Mouse (Mus musculus) liver, embryonic 16.5 days (tissue): ENCODE measurements around the gene Sec61b. TPM values are rescaled to one million over a fixed set of nuclear protein-coding genes. Genes with fewer than 3 reads are reported as not detected.

Experiments
- ATAC-seq: fragments of 200-750 bp; cut with Nextera tagmentation; 2 replicates; pipeline ENCODE4 v1.8.0; 2017; ENCODE audit warnings: low read depth, mild to moderate bottlenecking, moderate number of reproducible peaks, moderate library complexity
- H3K27ac ChIP-seq: fragments of 300-500 bp; sonication (generic); 2 replicates; pipeline ENCODE4 v1.5.1; 2014; ENCODE audit warnings: mild to moderate bottlenecking, low read length
- H3K27me3 ChIP-seq: fragments of 300-500 bp; sonication (generic); 2 replicates; pipeline ENCODE4 v1.6.1; 2014; ENCODE audit warnings: low read depth, low read length, mixed read lengths; ENCODE audit not compliant: control insufficient read depth, insufficient read depth
- H3K36me3 ChIP-seq: fragments of 300-500 bp; sonication (generic); 2 replicates; pipeline ENCODE4 v1.6.1; 2014; ENCODE audit warnings: mild to moderate bottlenecking; ENCODE audit not compliant: control insufficient read depth, insufficient read depth
- H3K4me1 ChIP-seq: fragments of 300-500 bp; sonication (generic); 2 replicates; pipeline ENCODE4 v1.6.1; 2014; ENCODE audit warnings: low read depth, low read length, mixed read lengths; ENCODE audit not compliant: control insufficient read depth
- H3K4me2 ChIP-seq: fragments of 300-500 bp; sonication (generic); 2 replicates; pipeline ENCODE4 v1.6.1; 2014; ENCODE audit warnings: low read depth, low read length, mixed read lengths
- H3K4me3 ChIP-seq: fragments of 300-500 bp; sonication (generic); 2 replicates; pipeline ENCODE4 v1.5.1; 2014; ENCODE audit warnings: low read depth, mild to moderate bottlenecking, low read length
- H3K9ac ChIP-seq: fragments of 300-500 bp; sonication (generic); 2 replicates; pipeline ENCODE4 v1.6.1; 2014; ENCODE audit warnings: low read depth, low read length
- H3K9me3 ChIP-seq: fragments of 300-500 bp; sonication (generic); replicated peaks from 2 replicates; pipeline ENCODE4 v1.6.1; 2016; ENCODE audit warnings: low read length; ENCODE audit not compliant: control insufficient read depth
- WGBS: fragments of 180-500 bp; shearing (Covaris S2); extraction: QIAGEN DNeasy Blood & Tissue Kit; methylation state at CpG from one replicate; pipeline ENCODE4 v1.1.7; 2014; ENCODE audit not compliant: insufficient replicate concordance; 5-methylcytosine and 5-hydroxymethylcytosine counted together
- polyA plus RNA-seq: library from polyadenylated mRNA; unstranded; fragments of >200 nt; fragmentation: Nextera tagmentation; extraction: Ambion mirVana; gene quantifications from 2 replicates; pipeline ENCODE4 v1.2.1, GENCODE M21; 2015

Sec61b gene
- polyA plus RNA-seq, 1 experiment from 2014 or later: 217 TPM

DNA sequence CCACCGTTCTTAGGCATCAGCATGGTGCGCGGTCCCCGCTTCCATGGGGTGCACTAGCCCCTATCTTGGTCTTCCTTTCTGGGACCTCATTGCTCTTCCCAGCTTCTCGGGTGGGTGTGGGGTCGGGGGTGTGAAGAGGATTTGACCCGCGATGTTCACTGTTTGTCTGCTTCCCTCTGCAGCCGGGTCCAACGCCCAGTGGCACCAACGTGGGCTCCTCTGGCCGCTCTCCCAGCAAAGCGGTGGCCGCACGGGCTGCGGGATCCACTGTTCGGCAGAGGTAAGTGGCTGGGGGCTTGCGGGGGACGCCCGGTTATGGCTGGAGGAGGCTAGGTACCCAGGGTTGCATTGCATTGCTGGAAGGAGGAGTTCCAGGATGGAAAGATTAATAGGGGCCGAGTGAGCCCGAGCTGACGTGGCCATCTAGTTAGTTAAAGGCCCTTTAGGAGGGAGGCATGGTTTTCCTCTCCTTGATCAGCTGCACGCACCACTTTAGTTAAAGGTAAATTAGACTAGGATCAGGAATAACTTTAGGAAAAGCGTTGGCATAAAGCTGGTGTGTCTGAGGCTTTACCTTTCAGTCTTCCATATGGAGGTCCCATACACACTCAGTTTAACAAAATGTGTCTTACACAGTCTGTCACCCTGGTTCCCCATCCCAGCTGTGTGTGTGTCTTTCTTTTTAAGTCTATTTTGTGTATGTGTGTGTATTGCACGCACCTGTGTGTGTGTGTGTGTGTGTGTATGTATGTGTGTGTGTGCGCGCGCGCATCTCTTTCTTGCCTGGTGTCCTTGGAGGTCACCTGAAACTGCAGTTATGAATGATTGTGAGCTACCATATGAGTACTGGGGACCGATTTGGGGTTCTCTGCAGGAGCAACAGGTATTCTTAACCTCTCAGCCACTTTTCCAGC lies 529 bp downstream of the Sec61b start:
- 8% methylated on average over 31 of the region's 31 CpGs for WGBS
- no peaks in the 10 kb centered on the region for H3K27me3 ChIP-seq
- ATAC-seq: peak; percentile 8; the same call in 1 of the 2 replicates
- peak overlapping the region; percentile 96 for H3K4me3 ChIP-seq
- peak overlapping the region; percentile 86 for H3K4me2 ChIP-seq
- peak overlapping the region; percentile 94 for H3K27ac ChIP-seq
- peaks cover 19% of the 10 kb centered on the region for H3K4me1 ChIP-seq
- peaks cover 22% of the 10 kb centered on the region for H3K36me3 ChIP-seq
- peak overlapping the region; percentile 84 for H3K9ac ChIP-seq
- H3K9me3 ChIP-seq: no peaks in the 10 kb centered on the region

GRCm38 (mm10) chr4:47477539-47477938 lies 3.1 kb downstream of the Sec61b start:
- no peaks in the 10 kb centered on the region for H3K27me3 ChIP-seq
- no peak for ATAC-seq
- no peak overlapping the region for H3K27ac ChIP-seq
- no peak overlapping the region for H3K9ac ChIP-seq
- 77% methylated on average over 6 of the region's 6 CpGs for WGBS
- no peak overlapping the region for H3K4me2 ChIP-seq
- no peaks in the 10 kb centered on the region for H3K9me3 ChIP-seq
- peaks cover 19% of the 10 kb centered on the region for H3K4me1 ChIP-seq
- H3K4me3 ChIP-seq: no peak overlapping the region
- H3K36me3 ChIP-seq: peaks cover 12% of the 10 kb centered on the region

GRCm38 (mm10) chr4:47480095-47480494 lies 5.6 kb downstream of the Sec61b start:
- no peak for ATAC-seq
- H3K4me2 ChIP-seq: no peak overlapping the region
- WGBS: 81% methylated on average over 13 of the region's 13 CpGs
- peaks cover 10% of the 10 kb centered on the region for H3K4me1 ChIP-seq
- H3K36me3 ChIP-seq: peaks cover 12% of the 10 kb centered on the region
- H3K27me3 ChIP-seq: no peaks in the 10 kb centered on the region
- no peak overlapping the region for H3K4me3 ChIP-seq
- H3K9ac ChIP-seq: no peak overlapping the region
- no peak overlapping the region for H3K27ac ChIP-seq
- H3K9me3 ChIP-seq: no peaks in the 10 kb centered on the region

GRCm38 (mm10) chr4:47480576-47480975 lies 6.1 kb downstream of the Sec61b start:
- WGBS: 83% methylated on average over 9 of the region's 9 CpGs
- ATAC-seq: no peak
- H3K36me3 ChIP-seq: peaks cover 12% of the 10 kb centered on the region

DNA sequence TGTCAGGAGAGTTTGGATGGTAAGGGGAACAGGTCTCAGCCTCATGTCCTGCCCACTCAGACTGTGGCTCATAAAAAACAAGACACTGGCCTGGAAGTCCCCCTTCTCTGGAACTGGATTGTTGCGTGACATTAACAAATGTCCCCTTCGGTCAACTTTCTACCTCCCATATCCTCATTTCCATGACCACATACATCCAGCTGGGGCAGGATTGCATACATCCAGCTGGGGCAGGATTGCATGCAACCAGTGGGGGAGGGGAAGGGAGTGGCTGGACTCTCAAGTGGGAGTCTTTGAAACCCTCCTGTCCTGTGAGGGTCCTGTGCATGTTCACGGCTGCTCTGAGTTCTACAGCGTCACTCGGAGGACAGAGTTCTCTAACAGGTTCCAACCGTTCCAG lies 16.8 kb downstream of the Sec61b start:
- ATAC-seq: no peak
- Histone ChIP-seq H3K9ac (no peak overlapping the region), H3K4me3 (no peak overlapping the region), H3K9me3 (no peaks in the 10 kb centered on the region), H3K4me1 (no peaks in the 10 kb centered on the region), H3K4me2 (no peak overlapping the region), H3K27ac (no peak overlapping the region), H3K36me3 (no peaks in the 10 kb centered on the region), H3K27me3 (no peaks in the 10 kb centered on the region)
- WGBS: 79% methylated on average over 6 of the region's 6 CpGs

More at GRCm38 (mm10) chr4:47480576-47480975, 6.1 kb downstream of the Sec61b start:
- no peak overlapping the region for H3K9ac ChIP-seq
- H3K27me3 ChIP-seq: no peaks in the 10 kb centered on the region
- H3K27ac ChIP-seq: no peak overlapping the region
- H3K4me2 ChIP-seq: no peak overlapping the region
- H3K4me3 ChIP-seq: no peak overlapping the region
- peaks cover 6% of the 10 kb centered on the region for H3K4me1 ChIP-seq
- H3K9me3 ChIP-seq: no peaks in the 10 kb centered on the region

DNA sequence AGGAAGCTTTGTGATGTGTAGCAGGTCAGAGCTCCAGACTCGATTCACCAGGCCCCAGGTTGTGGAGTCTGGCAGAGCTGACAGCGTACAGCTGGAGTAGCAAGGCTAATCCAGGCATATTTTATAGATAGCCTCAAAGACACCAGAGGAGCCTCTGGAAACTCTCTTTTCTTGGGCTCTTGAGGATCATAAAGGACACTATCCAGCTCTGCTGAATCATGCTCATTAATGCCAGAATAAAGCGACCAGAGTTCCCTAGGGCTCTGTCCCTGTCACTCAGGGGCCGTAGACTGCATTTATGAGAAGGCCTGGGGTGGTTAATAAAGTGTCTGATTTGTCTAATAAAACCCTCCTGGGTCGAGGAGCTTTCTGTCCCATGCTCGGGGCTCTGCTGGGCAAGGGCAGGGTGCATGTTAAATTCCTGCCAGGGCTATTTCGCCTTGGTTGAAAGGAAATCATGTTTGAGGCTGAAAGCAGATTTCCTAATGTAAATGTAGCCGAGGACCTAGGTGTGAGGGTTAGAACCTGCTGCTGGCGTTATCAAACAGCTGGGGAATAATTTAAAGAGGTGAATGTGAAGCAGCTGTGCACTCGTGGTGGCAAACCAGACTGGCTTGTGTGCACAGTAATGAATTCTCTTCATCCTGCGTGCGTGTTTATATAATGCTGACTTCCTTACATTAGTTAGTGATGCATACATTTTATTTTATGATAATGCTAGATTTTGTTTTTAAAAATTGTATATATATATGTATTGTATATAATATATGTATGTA lies 18.0 kb downstream of the Sec61b start:
- 60% methylated on average over 12 of the region's 12 CpGs for WGBS
- no peak overlapping the region for H3K27ac ChIP-seq
- no peaks in the 10 kb centered on the region for H3K27me3 ChIP-seq
- H3K4me2 ChIP-seq: no peak overlapping the region
- no peaks in the 10 kb centered on the region for H3K4me1 ChIP-seq
- H3K9me3 ChIP-seq: no peaks in the 10 kb centered on the region
- H3K36me3 ChIP-seq: no peaks in the 10 kb centered on the region
- H3K9ac ChIP-seq: no peak overlapping the region
- no peak for ATAC-seq
- H3K4me3 ChIP-seq: no peak overlapping the region

GRCm38 (mm10) chr4:47493456-47493855 lies 19.0 kb downstream of the Sec61b start:
- Histone ChIP-seq H3K4me1 (no peaks in the 10 kb centered on the region), H3K9ac (no peak overlapping the region), H3K27ac (no peak overlapping the region), H3K36me3 (no peaks in the 10 kb centered on the region), H3K27me3 (no peaks in the 10 kb centered on the region), H3K9me3 (no peaks in the 10 kb centered on the region), H3K4me3 (no peak overlapping the region), H3K4me2 (no peak overlapping the region)
- no peak for ATAC-seq
- 67% methylated on average over 8 of the region's 8 CpGs for WGBS

GRCm38 (mm10) chr4:47494137-47494536 lies 19.7 kb downstream of the Sec61b start:
- ATAC-seq: no peak
- H3K4me3 ChIP-seq: no peak overlapping the region
- no peak overlapping the region for H3K4me2 ChIP-seq
- no peaks in the 10 kb centered on the region for H3K27me3 ChIP-seq
- no peak overlapping the region for H3K27ac ChIP-seq
- H3K9me3 ChIP-seq: no peaks in the 10 kb centered on the region
- H3K36me3 ChIP-seq: no peaks in the 10 kb centered on the region
- no peak overlapping the region for H3K9ac ChIP-seq
- 41% methylated on average over 1 of the region's 1 CpGs for WGBS
- no peaks in the 10 kb centered on the region for H3K4me1 ChIP-seq

GRCm38 (mm10) chr4:47494686-47495085 lies 20.2 kb downstream of the Sec61b start:
- Histone ChIP-seq H3K27ac (no peak overlapping the region), H3K27me3 (no peaks in the 10 kb centered on the region), H3K9me3 (no peaks in the 10 kb centered on the region), H3K4me2 (no peak overlapping the region), H3K4me1 (no peaks in the 10 kb centered on the region), H3K36me3 (no peaks in the 10 kb centered on the region), H3K9ac (no peak overlapping the region), H3K4me3 (no peak overlapping the region)
- WGBS: 20% methylated on average over 2 of the region's 2 CpGs
- no peak for ATAC-seq
